Mouse (Mus musculus) CD4-positive, CD25-positive, alpha-beta regulatory T cell, adult 2 months (primary cell): Measurements from ENCODE around the gene Slc7a1.

Experiments used
- DNase-seq: peaks from one replicate; pipeline ENCODE4 v3.0.0-alpha.2; 2012; ENCODE audit warnings: low read depth, low spot score

Gene Slc7a1

GRCm38 (mm10) chr5:148369178-148369577 lies 30.5 kb downstream of the Slc7a1 start:
- DNase-seq, result peak; percentile 35

DNA sequence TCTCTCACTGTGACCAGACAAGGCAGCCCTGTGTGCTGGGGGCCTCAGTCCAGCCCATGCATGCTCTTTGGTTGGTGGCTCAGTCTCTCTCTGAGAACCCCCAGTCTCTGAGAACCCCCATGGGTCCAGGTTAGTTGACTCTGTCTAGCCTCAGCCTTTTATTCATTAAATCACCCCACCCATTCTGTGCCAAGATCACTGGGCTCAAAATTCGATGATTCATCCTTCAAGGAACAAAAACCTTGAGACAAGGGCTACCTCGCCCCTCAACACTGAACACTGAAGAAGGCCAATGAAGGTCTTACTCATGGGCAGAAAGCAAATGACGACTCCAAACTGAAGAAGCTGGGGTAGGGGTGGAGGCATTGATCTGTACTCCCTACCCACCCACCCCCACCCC lies 31.9 kb downstream of the Slc7a1 start:
- DNase-seq, result no peak

DNA sequence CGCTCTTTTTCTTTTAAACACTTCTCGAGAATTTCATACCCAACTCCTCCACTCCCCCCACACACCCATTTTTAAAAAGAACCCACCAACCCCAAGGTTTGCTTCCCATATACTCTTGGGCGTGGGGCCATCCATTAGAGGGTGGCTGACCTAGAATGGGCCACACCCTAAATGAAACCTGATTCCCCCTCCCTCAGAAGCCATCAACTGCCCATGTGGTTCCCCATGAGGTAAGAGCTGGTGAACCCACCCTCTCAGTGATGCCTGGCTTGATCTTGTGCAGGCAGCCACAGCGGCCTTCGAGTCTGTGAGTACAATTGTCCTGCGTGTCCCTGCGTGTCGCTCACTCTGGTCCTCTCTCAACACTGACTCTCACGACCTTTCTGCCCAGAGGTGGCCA lies 33.2 kb downstream of the Slc7a1 start:
- DNase-seq, result no peak

- no peak for DNase-seq
Observed at GRCm38 (mm10) chr5:148363441-148364113, 36.1 kb downstream of the Slc7a1 start.

DNA sequence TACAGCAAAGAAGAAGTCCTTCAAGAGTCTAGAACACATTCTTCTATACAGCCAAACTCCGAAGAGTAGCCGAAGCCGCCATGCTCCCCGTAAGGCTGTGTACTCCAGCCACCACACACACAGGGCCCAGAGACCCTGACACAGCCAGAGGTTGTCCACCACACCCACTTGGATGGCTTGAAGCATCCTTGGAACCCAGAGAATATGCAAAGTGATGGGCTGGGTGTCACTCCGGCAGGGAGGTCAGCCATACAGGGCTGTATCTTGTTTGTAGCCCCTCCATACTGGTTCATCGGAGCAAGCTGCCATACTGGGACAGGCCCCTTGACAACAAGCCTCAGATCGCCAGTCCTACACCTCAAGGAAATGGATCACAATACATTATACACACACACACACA lies 37.4 kb downstream of the Slc7a1 start:
- no peak for DNase-seq

DNA sequence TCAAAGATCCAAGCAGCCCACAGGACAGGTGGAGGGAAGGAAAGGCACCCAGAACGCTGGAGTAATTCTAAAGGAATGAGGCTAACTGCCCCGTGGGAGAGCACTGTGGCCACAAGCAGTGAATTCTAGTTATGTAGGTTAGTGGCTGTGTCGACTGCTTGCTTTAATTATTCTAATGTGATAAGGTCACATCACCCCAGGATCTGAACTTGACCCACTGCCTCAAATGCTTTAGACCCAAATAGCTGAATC lies 38.0 kb downstream of the Slc7a1 start:
- DNase-seq, result no peak

DNA sequence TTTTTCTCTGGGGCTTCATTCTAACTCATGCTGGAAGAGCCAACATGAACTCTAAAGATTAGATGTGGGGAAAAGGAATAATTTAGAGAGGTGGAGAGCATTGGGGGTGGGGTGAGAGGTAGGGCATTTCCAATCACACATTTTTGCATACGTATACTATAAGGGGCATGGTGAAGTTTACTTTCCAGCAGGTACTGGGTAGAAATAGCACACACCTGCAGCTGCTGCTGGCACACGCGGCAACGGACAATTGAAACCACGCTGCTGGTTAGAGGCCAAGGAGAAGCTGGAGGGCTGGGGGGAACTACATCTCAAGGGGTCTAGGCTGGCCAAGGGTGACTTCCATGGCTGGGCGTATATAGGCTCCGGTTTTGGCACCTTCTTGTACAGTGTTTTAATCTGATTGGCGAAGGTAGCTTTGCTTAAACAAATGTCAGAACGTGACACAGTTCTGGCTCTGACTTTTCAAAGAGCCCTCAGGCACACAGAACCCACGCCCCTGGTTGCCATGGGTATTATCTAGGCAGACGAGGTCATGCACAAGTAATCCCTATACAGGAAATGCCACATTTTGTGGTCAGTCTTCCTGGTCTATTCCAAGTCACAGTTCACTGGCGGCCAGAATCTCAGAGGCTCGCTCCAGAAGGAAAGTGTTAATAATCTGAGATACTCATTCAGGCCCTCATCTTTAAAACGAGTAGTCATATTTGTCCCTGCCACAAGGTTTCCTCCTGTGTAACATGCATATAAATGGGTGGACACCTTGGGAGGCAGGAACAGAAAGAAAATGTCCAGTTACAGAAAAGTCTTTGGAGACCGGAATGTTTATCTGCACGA lies 38.6 kb downstream of the Slc7a1 start:
- no peak for DNase-seq

DNA sequence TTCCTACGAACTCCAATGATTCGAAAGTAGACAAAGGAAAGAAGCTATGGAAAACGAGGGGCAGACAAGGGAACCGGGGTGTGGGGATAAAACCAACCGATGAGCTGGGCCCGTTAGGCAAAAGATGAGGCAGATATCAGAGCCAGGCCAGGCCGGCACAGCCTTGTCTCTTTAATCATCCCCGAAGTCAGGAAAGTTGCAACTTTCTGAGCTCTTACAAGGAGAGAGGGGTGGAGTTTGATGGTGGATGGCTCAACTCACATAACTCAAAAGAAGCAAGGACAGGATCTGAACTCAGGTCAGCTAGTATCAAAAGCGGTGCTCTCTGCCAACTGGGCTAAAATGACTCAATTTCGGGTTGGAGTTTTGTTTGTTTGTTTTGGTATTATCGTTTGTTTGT lies 40.6 kb downstream of the Slc7a1 start:
- DNase-seq, result no peak

GRCm38 (mm10) chr5:148357168-148357567 lies 42.5 kb downstream of the Slc7a1 start:
- DNase-seq, result no peak

DNA sequence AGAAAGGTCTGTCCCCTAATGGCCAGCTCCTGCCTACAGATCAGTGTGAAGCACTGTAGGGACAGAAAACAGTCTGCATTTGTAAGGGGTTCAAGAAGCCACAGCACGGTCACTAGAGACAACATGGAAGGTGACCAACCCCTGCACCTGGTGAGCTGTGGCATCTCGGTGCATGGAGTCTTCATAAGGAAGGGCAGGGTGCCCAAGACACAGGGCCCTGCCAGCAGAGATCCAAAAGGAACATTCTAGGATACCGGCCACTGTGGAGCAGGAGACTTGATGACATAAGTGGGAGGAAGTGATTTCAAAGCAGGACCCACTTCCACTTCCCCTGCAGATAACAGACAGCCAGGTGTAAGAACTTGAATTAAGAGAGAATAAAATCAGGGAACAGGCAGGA lies 43.9 kb downstream of the Slc7a1 start:
- no peak for DNase-seq

DNA sequence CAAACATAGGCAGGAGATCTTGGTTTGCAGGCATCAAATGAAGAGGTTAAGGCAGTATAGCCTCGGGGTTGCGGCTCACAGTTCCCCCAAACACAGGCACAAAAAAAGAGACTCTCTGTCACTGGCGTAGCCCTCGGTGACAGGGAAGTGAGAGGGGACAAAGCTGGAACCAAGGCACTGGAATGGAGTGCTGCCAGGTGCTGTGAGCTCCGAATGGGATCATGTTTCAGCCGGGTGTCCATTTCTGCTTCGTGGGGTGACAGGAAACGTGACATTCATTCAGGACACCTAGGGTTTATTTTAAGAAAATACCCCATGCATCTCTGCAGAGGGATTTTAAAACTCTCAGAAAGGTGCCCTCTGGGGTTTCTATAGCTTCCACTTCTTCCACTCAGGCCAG lies 45.2 kb downstream of the Slc7a1 start:
- DNase-seq, result no peak

GRCm38 (mm10) chr5:148353429-148353828 lies 46.3 kb downstream of the Slc7a1 start:
- DNase-seq, result no peak

- DNase-seq, result no peak
Observed at GRCm38 (mm10) chr5:148349327-148350011, 50.2 kb downstream of the Slc7a1 start.

- DNase-seq, result no peak
Observed at GRCm38 (mm10) chr5:148348153-148348552, 51.6 kb downstream of the Slc7a1 start.

DNA sequence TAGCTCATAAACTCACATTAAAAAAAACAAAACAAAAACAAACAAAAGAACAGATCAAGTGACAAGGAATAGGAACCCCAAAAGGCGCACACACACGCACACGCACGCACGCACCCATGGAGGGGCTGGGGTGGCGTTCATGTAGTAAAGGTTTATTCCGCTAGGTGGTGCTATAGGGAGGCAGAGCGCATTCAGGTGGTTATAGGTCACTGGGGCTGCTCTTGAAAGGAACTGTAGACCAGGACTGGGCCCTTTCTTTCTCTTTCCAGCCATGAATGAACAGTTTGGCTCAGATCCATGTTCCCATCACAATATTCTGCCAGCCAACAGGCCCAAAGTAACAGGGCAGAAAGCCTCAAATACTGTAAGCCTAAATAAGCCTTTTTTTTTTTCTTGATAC lies 53.2 kb downstream of the Slc7a1 start:
- peak; percentile 48 for DNase-seq

GRCm38 (mm10) chr5:148344374-148344773 lies 55.3 kb downstream of the Slc7a1 start:
- no peak for DNase-seq

DNA sequence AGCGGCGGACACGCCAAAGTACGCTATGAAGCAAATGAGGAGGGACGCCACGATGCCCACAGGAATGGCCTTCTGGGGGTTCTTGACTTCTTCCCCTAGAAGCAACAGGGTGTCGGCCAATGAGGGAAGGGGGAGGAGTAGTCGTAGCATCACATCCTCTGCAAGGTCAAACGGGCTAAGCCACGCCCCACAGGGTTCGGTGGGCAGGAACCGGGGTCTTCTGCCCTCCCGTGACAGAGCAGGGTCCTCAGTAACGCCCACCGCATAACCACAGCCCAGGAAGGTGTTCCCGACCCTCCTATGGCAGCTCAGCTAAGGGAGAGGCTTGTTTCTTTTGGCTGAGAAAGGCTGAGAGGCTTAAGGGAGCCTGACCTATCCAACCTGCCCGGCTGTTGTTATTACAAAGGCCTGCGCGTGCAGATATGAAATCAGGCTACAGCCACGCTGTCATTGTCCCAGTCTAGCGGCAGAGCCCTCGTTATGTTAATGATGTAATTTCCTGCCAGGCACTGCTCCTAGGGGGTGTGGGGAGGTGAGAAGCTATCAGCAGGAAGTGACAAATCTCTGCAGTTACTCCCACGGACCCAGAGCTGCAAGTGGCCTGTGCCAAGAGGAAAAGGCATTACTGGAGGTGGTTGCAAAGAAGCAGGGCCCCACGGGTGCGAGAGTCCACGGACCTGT lies 57.5 kb downstream of the Slc7a1 start:
- peak; percentile 85 for DNase-seq

DNA sequence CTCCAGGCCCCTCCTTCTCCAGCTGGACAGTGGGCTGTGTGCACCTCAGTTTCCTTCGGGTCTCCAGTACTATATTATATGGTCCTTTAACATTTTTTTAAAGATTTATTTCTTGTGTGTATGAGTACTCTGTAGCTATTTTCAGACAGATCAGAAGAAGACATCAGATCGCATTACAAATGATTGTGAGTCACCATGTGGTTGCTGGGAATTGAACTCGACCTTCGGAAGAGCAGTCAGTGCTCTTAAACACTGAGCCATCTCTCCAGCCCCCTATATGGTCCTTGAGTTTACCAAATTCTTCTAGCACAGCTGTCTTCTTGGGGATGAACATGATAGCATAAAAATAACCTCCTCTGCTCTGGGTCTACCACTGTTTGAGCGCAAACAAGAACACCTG lies 60.6 kb downstream of the Slc7a1 start:
- DNase-seq, result no peak

DNA sequence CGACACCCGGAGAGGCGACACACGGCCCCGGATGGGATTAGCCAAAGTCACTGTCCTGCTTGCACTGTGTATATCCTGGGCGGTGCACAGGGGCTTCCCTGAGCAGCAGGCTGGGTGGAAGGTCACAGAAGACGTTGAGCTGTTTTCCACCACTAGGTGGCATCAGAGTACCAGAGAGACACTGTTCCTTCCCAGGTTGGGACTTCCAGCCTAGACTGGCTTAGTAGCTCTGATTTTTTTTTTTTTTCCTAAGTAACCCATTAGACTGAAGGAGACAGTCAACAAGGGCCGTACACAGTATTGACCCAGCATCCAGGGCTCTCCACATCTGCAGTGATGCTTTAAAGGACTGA lies 67.1 kb downstream of the Slc7a1 start:
- peak; percentile 81 for DNase-seq

DNA sequence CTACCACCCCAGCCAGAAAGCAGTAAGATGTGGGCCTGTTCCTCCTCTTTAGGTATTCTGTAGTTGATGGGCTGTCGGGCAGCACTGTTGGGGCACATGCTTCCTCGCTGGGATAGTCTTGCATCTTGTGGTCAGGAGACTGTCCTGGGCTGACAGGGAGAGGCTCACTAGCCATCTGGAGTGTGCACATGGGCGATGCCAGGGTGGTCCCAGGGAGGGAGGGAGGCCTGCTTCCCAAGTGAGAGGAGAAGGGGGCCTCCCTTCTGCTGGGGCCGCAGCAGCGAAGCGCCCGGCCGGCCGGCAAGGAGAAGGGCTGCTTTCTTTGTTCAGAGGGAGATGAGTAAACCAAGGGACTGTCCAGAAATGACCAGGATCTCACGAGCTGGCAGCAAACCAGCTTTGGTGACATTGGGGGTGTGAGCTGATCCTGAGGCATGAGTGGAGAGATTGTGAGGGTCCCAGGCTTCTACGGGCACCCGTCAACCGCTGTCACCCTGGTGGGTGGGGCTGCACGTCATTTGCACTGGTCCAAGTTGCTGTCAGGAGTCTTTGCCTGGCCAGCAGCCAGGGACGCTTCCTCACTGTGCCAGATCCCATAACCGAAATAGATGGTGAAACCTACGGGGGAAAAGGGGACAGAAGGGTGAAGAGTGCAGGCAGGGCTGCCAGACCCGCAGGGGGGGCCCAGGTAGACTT lies 67.6 kb downstream of the Slc7a1 start:
- no peak for DNase-seq

GRCm38 (mm10) chr5:148331229-148331776 lies 68.4 kb downstream of the Slc7a1 start:
- DNase-seq, result no peak

- DNase-seq, result no peak
Observed at GRCm38 (mm10) chr5:148328982-148329381, 70.7 kb downstream of the Slc7a1 start.
